Mouse (Mus musculus): ENCODE data around the gene Wdr37.

DNA sequence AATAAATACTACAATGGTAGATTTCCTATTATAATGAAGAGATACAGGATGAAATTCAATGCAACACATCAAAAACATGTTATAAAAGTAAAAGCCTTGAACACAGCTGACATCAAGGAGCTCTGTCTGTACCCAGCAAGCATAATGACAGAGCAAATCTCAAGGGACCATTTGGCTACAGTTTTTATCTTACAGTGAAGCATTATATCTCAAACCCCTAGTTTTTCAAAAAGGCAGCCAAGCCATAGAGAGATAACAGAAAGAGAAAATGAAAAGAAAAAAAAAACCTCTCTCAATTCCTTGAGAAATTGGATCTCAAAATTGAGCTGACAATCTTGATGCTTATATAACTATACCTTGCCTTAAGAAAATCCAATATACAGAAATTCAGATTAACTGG is 41.0 kb downstream of the Wdr37 start:
- TF ChIP-seq POLR2A (IDR thresholded peaks at IDR 0.05; ENCODE audit: low read depth, low read length): no peak
- no peak for TF ChIP-seq CTCF (IDR thresholded peaks at IDR 0.05; ENCODE audit: borderline replicate concordance, insufficient read depth, low read length)
